Mouse (Mus musculus): ENCODE results near the gene Sri. TPM values are rescaled to one million over a fixed set of nuclear protein-coding genes. Genes with fewer than 3 reads are reported as not detected.

Gene Sri
- total RNA-seq, 2 experiments from 2014 or later = 88.9 to 97.1 TPM

DNA sequence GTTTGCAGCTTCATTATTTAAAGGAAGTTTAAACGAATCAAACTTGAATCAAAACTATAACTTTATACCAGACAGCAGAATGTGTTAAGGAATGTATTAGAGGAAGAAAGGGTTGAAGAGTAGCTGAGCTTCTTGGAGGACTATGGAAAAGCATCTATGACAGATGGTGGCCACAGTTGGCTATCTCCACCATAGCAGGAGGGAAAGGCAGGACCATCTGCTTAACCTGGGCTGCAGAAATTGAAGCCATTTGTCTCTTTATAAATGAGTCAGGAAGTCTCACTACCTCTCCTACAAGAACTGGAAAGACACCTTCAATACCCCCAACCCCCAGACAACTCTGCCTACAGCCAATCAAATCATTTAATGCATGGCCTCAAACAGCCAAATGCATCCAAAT, 49.8 kb downstream of the Sri start:
- DNase-seq (ENCODE audit: low spot score in 2 of 2) = no peak

DNA sequence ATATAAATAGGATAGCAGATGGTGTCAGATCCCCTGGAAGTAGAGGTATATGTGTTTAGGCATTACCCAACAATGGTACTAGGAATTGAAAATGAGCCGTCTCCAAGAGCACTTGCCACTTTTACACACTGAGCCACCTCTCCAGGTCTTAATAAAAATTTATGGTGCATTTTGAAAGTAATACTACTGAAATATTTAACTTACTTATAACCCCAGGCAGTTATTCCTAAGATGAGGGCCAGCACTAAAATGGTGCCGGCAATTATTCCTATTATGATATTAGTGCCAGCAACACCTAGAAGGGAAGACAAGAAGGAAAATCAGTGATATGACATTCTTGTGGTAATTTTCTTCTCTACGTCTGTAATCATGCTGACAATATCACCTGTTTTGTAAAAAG, 65.8 kb downstream of the Sri start:
- no peak for DNase-seq (ENCODE audit: low spot score in 2 of 2)

DNA sequence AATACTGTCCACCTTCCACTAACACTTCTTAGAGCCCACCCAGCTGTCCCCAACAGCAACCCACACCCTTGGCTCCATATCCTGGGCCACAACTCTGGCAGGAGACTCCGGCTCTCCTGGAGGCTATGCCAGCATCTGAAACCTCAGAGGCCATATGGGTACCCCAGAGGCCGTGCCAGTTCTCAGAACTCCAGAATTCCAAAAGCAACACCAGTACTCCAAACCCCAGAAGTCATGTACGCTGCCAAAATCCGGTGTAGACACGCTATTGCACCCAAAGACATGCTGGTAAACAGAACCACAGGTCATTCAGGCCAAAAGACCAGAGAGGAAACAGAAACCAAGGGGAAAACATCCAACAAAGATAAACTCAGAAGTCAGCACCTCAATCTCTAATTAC, 66.4 kb downstream of the Sri start:
- DNase-seq (ENCODE audit: low spot score in 2 of 2) = no peak

DNA sequence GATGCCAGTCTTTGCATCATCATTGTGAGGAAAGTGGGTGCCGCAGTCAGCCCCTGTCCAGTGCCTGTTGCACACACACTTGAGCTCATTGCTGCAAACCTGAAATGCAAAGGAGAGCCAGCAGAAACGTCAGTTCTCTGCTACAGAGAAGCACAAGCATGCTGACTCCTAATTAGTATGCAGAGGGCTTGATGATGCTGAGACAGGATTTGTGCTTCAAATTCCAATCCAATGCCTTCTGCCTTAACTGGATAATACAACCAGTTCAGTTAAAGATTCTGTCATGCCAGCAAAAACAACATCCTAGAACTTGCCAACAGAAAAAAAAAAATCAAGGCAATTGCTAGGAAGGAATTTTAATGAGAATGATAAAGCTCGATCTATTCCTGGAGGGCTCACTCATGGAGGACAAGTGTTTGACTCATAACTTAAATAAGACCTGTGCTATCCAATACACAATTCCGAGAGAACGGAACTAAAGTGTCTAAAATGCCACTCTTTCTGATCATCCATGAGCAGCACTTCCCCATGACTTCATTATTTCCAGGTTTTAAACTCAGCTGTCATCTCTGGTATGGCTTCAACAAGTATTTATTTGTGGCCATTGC, 70.8 kb downstream of the Sri start:
- no peak for DNase-seq (ENCODE audit: low spot score in 2 of 2)

Other genes starting within 250 kb of the Sri start
- gene Steap4, start 85.6 kb upstream of the Sri start, total RNA-seq (2021) = 10 to 100 TPM; 12.6 to 64.5 TPM

Measured in adrenal gland, adult 18-20 months (tissue).